Mouse (Mus musculus) cerebellum, adult 2 months (tissue): Measurements from ENCODE around the gene Hdac7.

Experiments used
- CTCF ChIP-seq: fragments of 200-500 bp; IDR thresholded peaks from 2 replicates; pipeline ENCODE4 v1.5.1; 2011; ENCODE audit warnings: low read depth, mild to moderate bottlenecking, control low read depth, low read length, moderate library complexity, borderline replicate concordance; ENCODE audit not compliant: insufficient read depth
- POLR2A ChIP-seq: fragments of 200-500 bp; IDR thresholded peaks from 2 replicates; pipeline ENCODE4 v1.6.1; 2011; ENCODE audit warnings: low read length, control low read depth, borderline replicate concordance; ENCODE audit not compliant: insufficient read depth

DNA sequence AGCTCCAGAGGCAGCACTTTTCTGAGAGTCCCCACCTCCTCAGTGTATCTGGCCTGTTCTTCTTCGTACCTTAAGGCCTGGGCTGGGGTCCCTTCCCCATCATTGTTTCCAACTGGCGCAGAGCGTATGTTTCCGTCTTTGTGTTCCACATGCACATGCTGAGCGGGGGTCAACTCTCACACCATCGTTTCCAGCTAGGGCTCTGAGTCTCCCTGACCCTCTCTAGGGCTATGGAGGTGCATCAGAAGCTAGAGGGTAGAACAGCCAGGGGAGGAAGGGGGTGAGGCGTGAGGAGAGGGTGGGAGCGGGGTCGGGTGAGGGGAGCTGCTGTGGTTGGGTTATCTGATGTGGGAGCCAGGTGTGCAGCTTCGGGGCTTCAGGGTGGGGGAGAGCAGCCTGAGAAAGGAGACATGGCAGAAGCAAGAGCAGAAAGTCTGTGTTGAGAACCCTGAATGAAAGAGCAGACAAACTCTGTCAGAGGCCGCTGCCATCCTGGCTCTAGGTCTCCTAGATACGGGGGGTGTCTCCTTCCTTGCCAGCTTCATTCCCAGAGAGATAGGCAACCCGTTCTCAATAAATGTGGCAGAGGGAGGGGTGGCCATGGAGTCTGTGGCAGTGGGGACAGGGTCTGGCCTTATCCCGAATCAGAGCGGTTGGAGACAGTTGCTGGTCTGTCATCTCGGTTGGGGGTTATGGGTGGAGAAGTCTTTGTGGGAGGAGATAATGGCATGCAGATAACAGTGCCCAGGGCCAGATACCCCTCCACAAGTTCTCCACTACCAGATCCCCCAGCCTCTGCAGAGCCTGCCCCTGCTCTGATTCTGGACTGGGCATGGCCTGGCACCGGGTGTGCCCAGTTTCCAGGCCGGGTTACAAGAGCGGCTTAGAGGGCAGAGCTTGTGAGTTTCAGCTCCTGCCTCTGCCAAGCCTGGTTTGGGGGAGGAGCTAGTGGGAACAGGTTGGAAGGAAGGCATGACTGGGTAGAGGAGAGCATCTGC, at the start of gene Hdac7:
- TF ChIP-seq POLR2A (no peak), CTCF (no peak)
